Mouse (Mus musculus): ENCODE measurements around the gene Nab2. TPM values are rescaled to one million over a fixed set of nuclear protein-coding genes. Genes with fewer than 3 reads are reported as not detected.

The Nab2 gene
- 3.9 and 4.4 TPM in 2 replicates for polyA plus RNA-seq (2016; fragmentation: Nextera tagmentation; extraction: Ambion mirVana)

- DNase-seq (ENCODE audit: low spot score), result peak; percentile 56
- Histone ChIP-seq H3K4me3 (peak within 1 kb of the TSS; percentile 75), H3K27me3 (ENCODE audit: low read depth, poor library complexity, severe bottlenecking) (peaks cover 65% of the 10 kb centered on the region), H3K36me3 (no peaks in the 10 kb centered on the region), H3K4me1 (peaks cover 55% of the 10 kb centered on the region), H3K9me3 (replicated peaks) (no peaks in the 10 kb centered on the region), H3K27ac (replicated peaks) (peak within 1 kb of the TSS; percentile 82)
- WGBS, result 3% methylated on average over 40 of the region's 40 CpGs
Measured at GRCm38 (mm10) chr10:127668093-127669050, at the start of gene Nab2. Nab2 (minus strand) TSS chr10:127668568.

DNA sequence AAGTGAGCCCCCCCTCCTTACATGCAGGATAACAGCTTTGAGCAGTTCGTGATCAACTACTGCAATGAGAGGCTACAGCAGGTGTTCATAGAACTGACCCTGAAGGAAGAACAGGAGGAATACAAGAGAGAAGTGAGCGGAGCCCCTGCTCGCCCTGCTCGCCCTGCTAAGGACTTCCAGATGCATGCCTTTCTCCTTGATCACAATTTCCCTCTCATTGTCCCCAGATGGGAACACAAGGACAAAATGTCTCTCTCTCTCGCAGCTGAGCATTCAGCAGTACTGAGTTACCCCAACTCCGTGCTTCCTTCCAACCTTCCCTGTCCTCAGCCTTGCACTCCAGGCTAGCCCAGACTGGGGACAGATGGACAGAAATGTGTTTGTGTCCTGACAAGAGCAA lies 44.4 kb upstream of the Nab2 start:
- WGBS, result 79% methylated on average over 6 of the region's 6 CpGs
- Histone ChIP-seq H3K27me3 (ENCODE audit: low read depth, poor library complexity, severe bottlenecking) (no peaks in the 10 kb centered on the region), H3K4me1 (no peaks in the 10 kb centered on the region), H3K9me3 (replicated peaks) (no peaks in the 10 kb centered on the region), H3K27ac (replicated peaks) (no peak overlapping the region), H3K4me3 (no peak overlapping the region), H3K36me3 (no peaks in the 10 kb centered on the region; the same call in 1 of the 2 replicates)
- DNase-seq (ENCODE audit: low spot score), result no peak

DNA sequence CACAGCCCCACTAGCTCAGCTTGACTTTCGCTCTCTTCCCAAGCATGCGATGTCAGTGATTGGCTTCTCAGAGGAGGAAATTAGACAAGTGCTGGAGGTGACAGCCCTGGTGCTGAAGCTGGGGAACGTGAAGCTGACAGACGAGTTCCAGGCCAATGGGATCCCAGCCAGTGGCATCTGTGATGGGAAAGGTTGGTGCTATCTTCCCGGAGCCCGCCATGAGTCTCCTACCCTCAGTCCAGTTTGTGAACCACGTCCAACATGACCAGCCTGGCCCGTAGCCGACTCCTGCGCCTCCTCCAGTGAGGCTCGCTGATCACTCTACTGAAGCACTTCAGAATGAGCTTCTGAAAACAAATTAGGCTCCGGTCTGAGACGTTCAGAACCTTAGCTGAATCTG lies 42.0 kb upstream of the Nab2 start:
- Histone ChIP-seq H3K4me1 (no peaks in the 10 kb centered on the region), H3K27ac (replicated peaks) (no peak overlapping the region), H3K36me3 (no peaks in the 10 kb centered on the region), H3K4me3 (no peak overlapping the region), H3K9me3 (replicated peaks) (no peaks in the 10 kb centered on the region), H3K27me3 (ENCODE audit: low read depth, poor library complexity, severe bottlenecking) (no peaks in the 10 kb centered on the region)
- 85% methylated on average over 13 of the region's 13 CpGs for WGBS
- no peak for DNase-seq (ENCODE audit: low spot score)

DNA sequence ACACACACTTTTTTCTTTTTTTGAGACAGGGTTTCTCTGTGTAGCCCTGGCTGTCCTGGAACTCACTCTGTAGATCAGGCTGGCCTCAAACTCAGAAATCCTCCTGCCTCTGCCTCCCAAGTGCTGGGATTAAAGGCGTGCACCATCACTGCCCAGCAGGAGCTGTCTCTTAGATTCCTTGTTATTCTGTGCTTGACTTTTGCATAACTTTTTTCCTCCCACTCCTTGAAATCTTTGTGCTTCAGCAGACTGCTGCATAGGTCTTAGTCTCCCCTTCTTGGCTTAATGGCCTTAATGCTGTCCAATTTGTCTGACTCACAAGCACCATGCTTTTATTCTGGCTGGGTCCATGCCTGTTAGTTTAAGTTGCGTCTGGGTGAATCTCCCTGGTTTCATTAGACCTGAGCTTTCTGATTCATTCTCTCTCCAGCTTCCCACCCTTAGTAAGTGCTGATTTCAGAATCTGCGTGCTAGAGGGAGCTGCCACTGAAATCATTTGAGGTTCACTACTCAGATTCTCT lies 40.5 kb upstream of the Nab2 start:
- Histone ChIP-seq H3K27me3 (ENCODE audit: low read depth, poor library complexity, severe bottlenecking) (no peaks in the 10 kb centered on the region), H3K4me1 (no peaks in the 10 kb centered on the region), H3K9me3 (replicated peaks) (no peaks in the 10 kb centered on the region), H3K36me3 (no peaks in the 10 kb centered on the region), H3K27ac (replicated peaks) (no peak overlapping the region), H3K4me3 (no peak overlapping the region)
- DNase-seq (ENCODE audit: low spot score), result no peak
- 92% methylated on average over 3 of the region's 3 CpGs for WGBS

- Histone ChIP-seq H3K4me3 (no peak overlapping the region), H3K27me3 (ENCODE audit: low read depth, poor library complexity, severe bottlenecking) (no peaks in the 10 kb centered on the region), H3K36me3 (no peaks in the 10 kb centered on the region), H3K27ac (replicated peaks) (no peak overlapping the region), H3K9me3 (replicated peaks) (no peaks in the 10 kb centered on the region), H3K4me1 (no peaks in the 10 kb centered on the region)
- 94% methylated on average over 7 of the region's 7 CpGs for WGBS
- no peak for DNase-seq (ENCODE audit: low spot score)
Measured at GRCm38 (mm10) chr10:127707721-127708120, 39.4 kb upstream of the Nab2 start.

GRCm38 (mm10) chr10:127705783-127706182 lies 37.4 kb upstream of the Nab2 start:
- H3K9me3 ChIP-seq (replicated peaks), result no peaks in the 10 kb centered on the region
- H3K4me1 ChIP-seq, result no peaks in the 10 kb centered on the region
- H3K27ac ChIP-seq (replicated peaks), result no peak overlapping the region
- no peak for DNase-seq (ENCODE audit: low spot score)
- no peak overlapping the region for H3K4me3 ChIP-seq
- H3K36me3 ChIP-seq, result no peaks in the 10 kb centered on the region
- no peaks in the 10 kb centered on the region for H3K27me3 ChIP-seq (ENCODE audit: low read depth, poor library complexity, severe bottlenecking)
- WGBS, result 92% methylated on average over 4 of the region's 4 CpGs

DNA sequence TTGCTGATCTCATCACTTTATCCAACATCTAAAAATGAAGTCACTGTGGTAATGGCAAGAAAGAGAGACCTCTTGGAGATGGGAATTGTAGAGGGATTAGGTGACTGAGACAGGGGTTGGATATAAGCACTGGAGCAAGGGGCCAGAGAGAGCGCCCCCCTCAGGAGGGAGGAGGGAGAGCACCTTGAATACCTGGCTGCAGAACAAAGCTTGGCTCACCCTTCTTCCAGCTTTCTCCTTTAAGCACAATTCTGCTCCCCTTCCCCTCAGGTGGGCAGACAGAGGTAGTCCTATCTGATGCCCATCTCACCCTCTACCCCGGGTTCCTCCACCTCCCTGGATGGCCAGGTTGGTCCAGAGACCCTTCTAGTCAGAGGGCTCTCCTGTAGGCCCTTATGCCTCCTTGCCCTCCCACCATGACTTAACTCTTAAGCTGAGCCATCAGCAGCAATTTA lies 36.4 kb upstream of the Nab2 start, which contains the start of gene Myo1a:
Myo1a (plus strand) TSS at position 405 of the 455 bp plus-strand sequence.
- no peak within 1 kb of the TSS for H3K4me3 ChIP-seq
- H3K4me1 ChIP-seq, result no peaks in the 10 kb centered on the region
- H3K9me3 ChIP-seq (replicated peaks), result no peaks in the 10 kb centered on the region
- no peak within 1 kb of the TSS for H3K27ac ChIP-seq (replicated peaks)
- 68% methylated on average over 2 of the region's 2 CpGs for WGBS
- no peak for DNase-seq (ENCODE audit: low spot score)
- H3K36me3 ChIP-seq, result peaks cover 8% of the 10 kb centered on the region; the same call in 1 of the 2 replicates
- H3K27me3 ChIP-seq (ENCODE audit: low read depth, poor library complexity, severe bottlenecking), result no peaks in the 10 kb centered on the region

- no peak overlapping the region for H3K27ac ChIP-seq (replicated peaks)
- no peak for DNase-seq (ENCODE audit: low spot score)
- no peaks in the 10 kb centered on the region for H3K4me1 ChIP-seq
- no peak overlapping the region for H3K4me3 ChIP-seq
- no peaks in the 10 kb centered on the region for H3K9me3 ChIP-seq (replicated peaks)
- WGBS, result 72% methylated on average over 2 of the region's 2 CpGs
- no peaks in the 10 kb centered on the region for H3K27me3 ChIP-seq (ENCODE audit: low read depth, poor library complexity, severe bottlenecking)
- H3K36me3 ChIP-seq, result peaks cover 13% of the 10 kb centered on the region
Measured at GRCm38 (mm10) chr10:127704293-127704692, 35.9 kb upstream of the Nab2 start.

GRCm38 (mm10) chr10:127703299-127703698 lies 34.9 kb upstream of the Nab2 start:
- H3K36me3 ChIP-seq, result peaks cover 23% of the 10 kb centered on the region
- H3K27me3 ChIP-seq (ENCODE audit: low read depth, poor library complexity, severe bottlenecking), result no peaks in the 10 kb centered on the region
- DNase-seq (ENCODE audit: low spot score), result no peak
- WGBS, result 39% methylated on average over 4 of the region's 4 CpGs
- H3K4me3 ChIP-seq, result no peak overlapping the region
- no peaks in the 10 kb centered on the region for H3K9me3 ChIP-seq (replicated peaks)
- no peak overlapping the region for H3K27ac ChIP-seq (replicated peaks)
- no peaks in the 10 kb centered on the region for H3K4me1 ChIP-seq

GRCm38 (mm10) chr10:127698966-127699365 lies 30.6 kb upstream of the Nab2 start:
- Histone ChIP-seq H3K27ac (replicated peaks) (no peak overlapping the region), H3K4me1 (no peaks in the 10 kb centered on the region), H3K4me3 (no peak overlapping the region), H3K36me3 (peaks cover 61% of the 10 kb centered on the region), H3K9me3 (replicated peaks) (no peaks in the 10 kb centered on the region), H3K27me3 (ENCODE audit: low read depth, poor library complexity, severe bottlenecking) (no peaks in the 10 kb centered on the region)
- WGBS, result 94% methylated on average over 7 of the region's 7 CpGs
- DNase-seq (ENCODE audit: low spot score), result no peak

- Histone ChIP-seq H3K4me3 (no peak overlapping the region), H3K4me1 (no peaks in the 10 kb centered on the region), H3K9me3 (replicated peaks) (no peaks in the 10 kb centered on the region), H3K27me3 (ENCODE audit: low read depth, poor library complexity, severe bottlenecking) (no peaks in the 10 kb centered on the region), H3K27ac (replicated peaks) (no peak overlapping the region), H3K36me3 (peaks cover 89% of the 10 kb centered on the region)
- 93% methylated on average over 7 of the region's 7 CpGs for WGBS
- no peak for DNase-seq (ENCODE audit: low spot score)
Measured at GRCm38 (mm10) chr10:127695775-127696174, 27.4 kb upstream of the Nab2 start.

DNA sequence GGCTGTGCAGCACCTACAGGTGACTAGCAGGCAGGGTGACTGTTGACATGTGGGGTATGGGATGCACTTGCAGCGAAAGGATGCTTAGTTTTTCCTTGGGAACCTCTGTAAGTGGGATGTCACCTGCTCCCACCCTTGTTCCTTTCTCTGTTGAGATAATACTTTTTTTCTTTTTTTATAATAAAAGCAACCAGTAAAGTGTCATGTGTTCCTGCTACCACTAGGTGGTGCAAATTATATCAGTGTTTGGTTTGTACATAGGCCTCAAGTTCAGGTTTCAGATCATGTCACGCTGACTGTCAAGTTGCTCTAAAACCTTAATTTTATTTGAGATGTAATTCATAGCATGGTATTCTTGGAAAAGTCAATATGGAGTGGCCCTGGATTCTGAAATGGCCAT lies 26.3 kb upstream of the Nab2 start:
- Histone ChIP-seq H3K4me1 (no peaks in the 10 kb centered on the region), H3K27me3 (ENCODE audit: low read depth, poor library complexity, severe bottlenecking) (no peaks in the 10 kb centered on the region), H3K9me3 (replicated peaks) (no peaks in the 10 kb centered on the region), H3K36me3 (peaks cover 90% of the 10 kb centered on the region), H3K27ac (replicated peaks) (no peak overlapping the region), H3K4me3 (no peak overlapping the region)
- no peak for DNase-seq (ENCODE audit: low spot score)
- 66% methylated on average over 2 of the region's 2 CpGs for WGBS

- Histone ChIP-seq H3K4me3 (no peak overlapping the region), H3K4me1 (no peaks in the 10 kb centered on the region), H3K9me3 (replicated peaks) (no peaks in the 10 kb centered on the region), H3K27me3 (ENCODE audit: low read depth, poor library complexity, severe bottlenecking) (no peaks in the 10 kb centered on the region), H3K36me3 (peaks cover 70% of the 10 kb centered on the region), H3K27ac (replicated peaks) (no peak overlapping the region)
- no peak for DNase-seq (ENCODE audit: low spot score)
- 22% methylated on average over 1 of the region's 1 CpGs for WGBS
Measured at GRCm38 (mm10) chr10:127691053-127691452, 22.7 kb upstream of the Nab2 start.
